Mouse (Mus musculus): ENCODE data around the gene Arrdc2. TPM values are rescaled to one million over a fixed set of nuclear protein-coding genes. Genes with fewer than 3 reads are reported as not detected.

Arrdc2 gene
- 4.7 and 5.7 TPM in 2 replicates for polyA plus RNA-seq (2014; fragmentation: Nextera tagmentation; extraction: Ambion mirVana)

GRCm38 (mm10) chr8:70839408-70840351, at the start of gene Arrdc2:
TSS of gene Arrdc2 (minus strand) at chr8:70839720.
- peak within 1 kb of the TSS; percentile 79 for H3K4me3 ChIP-seq (ENCODE audit: low read length)
- H3K27me3 ChIP-seq (ENCODE audit: control insufficient read depth, insufficient read depth, low read length), result no peaks in the 10 kb centered on the region
- WGBS, result 2% methylated on average over 55 of the region's 55 CpGs
- H3K9ac ChIP-seq (ENCODE audit: low read depth, low read length), result peak within 1 kb of the TSS; percentile 79
- peak within 1 kb of the TSS; percentile 83 for H3K27ac ChIP-seq (ENCODE audit: low read depth, low read length)
- ATAC-seq (ENCODE audit: low FRiP score, low TSS enrichment), result peak; percentile 96
- peak within 1 kb of the TSS; percentile 88 for H3K4me2 ChIP-seq (replicated peaks; ENCODE audit: low read depth, low read length)
- no peaks in the 10 kb centered on the region; the same call in 1 of the 2 replicates for H3K4me1 ChIP-seq (ENCODE audit: control insufficient read depth, insufficient read depth, low read length)
- H3K9me3 ChIP-seq (ENCODE audit: control insufficient read depth, low read length), result no peaks in the 10 kb centered on the region
- H3K36me3 ChIP-seq (ENCODE audit: control insufficient read depth, insufficient read depth, low read length), result peaks cover 10% of the 10 kb centered on the region; the same call in 1 of the 2 replicates

GRCm38 (mm10) chr8:70887669-70888068, 48.1 kb upstream of the Arrdc2 start:
- Histone ChIP-seq H3K27me3 (ENCODE audit: control insufficient read depth, insufficient read depth, low read length) (peaks cover 25% of the 10 kb centered on the region), H3K9ac (ENCODE audit: low read depth, low read length) (no peak overlapping the region), H3K4me2 (replicated peaks; ENCODE audit: low read depth, low read length) (no peak overlapping the region; the same call in 1 of the 2 replicates), H3K9me3 (ENCODE audit: control insufficient read depth, low read length) (no peaks in the 10 kb centered on the region), H3K4me3 (ENCODE audit: low read length) (no peak overlapping the region), H3K4me1 (ENCODE audit: control insufficient read depth, insufficient read depth, low read length) (peaks cover 11% of the 10 kb centered on the region), H3K27ac (ENCODE audit: low read depth, low read length) (no peak overlapping the region), H3K36me3 (ENCODE audit: control insufficient read depth, insufficient read depth, low read length) (no peaks in the 10 kb centered on the region)
- 1% methylated on average over 15 of the region's 18 CpGs for WGBS
- ATAC-seq (ENCODE audit: low FRiP score, low TSS enrichment), result no peak

- WGBS, result 11% methylated on average over 12 of the region's 12 CpGs
- ATAC-seq (ENCODE audit: low FRiP score, low TSS enrichment), result no peak
- Histone ChIP-seq H3K9me3 (ENCODE audit: control insufficient read depth, low read length) (no peaks in the 10 kb centered on the region), H3K27me3 (ENCODE audit: control insufficient read depth, insufficient read depth, low read length) (peaks cover 4% of the 10 kb centered on the region), H3K27ac (ENCODE audit: low read depth, low read length) (no peak overlapping the region), H3K4me3 (ENCODE audit: low read length) (no peak overlapping the region), H3K36me3 (ENCODE audit: control insufficient read depth, insufficient read depth, low read length) (no peaks in the 10 kb centered on the region), H3K9ac (ENCODE audit: low read depth, low read length) (no peak overlapping the region), H3K4me2 (replicated peaks; ENCODE audit: low read depth, low read length) (no peak overlapping the region), H3K4me1 (ENCODE audit: control insufficient read depth, insufficient read depth, low read length) (peaks cover under 1% of the 10 kb centered on the region; the same call in 1 of the 2 replicates)
These were observed 46.1 kb upstream of the Arrdc2 start for GRCm38 (mm10) chr8:70885612-70886011.

DNA sequence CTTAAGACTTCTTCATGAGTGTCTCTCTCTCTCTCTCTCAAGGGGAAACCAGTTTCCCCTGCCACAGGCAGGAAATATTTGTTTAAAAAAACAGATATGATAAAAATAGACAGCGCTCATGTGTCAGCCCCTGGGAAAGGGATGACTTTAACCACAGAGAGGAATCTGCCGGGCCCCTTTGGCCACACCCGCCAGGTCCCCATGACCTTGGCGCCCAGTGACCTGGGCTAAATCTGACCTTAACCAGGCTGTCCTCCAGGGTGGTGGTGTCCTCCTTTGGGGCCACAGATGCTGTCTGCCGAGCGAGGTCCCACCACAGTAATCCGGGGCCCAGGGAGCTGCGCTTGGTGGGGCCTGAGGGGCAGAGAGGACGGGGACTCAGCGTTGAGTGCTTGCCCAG, 45.2 kb upstream of the Arrdc2 start:
- H3K4me1 ChIP-seq (ENCODE audit: control insufficient read depth, insufficient read depth, low read length), result peaks cover 7% of the 10 kb centered on the region
- H3K4me3 ChIP-seq (ENCODE audit: low read length), result no peak overlapping the region
- H3K27ac ChIP-seq (ENCODE audit: low read depth, low read length), result no peak overlapping the region
- H3K27me3 ChIP-seq (ENCODE audit: control insufficient read depth, insufficient read depth, low read length), result no peaks in the 10 kb centered on the region
- ATAC-seq (ENCODE audit: low FRiP score, low TSS enrichment), result no peak
- no peaks in the 10 kb centered on the region for H3K36me3 ChIP-seq (ENCODE audit: control insufficient read depth, insufficient read depth, low read length)
- no peak overlapping the region for H3K4me2 ChIP-seq (replicated peaks; ENCODE audit: low read depth, low read length)
- WGBS, result 92% methylated on average over 10 of the region's 10 CpGs
- H3K9ac ChIP-seq (ENCODE audit: low read depth, low read length), result no peak overlapping the region
- H3K9me3 ChIP-seq (ENCODE audit: control insufficient read depth, low read length), result no peaks in the 10 kb centered on the region

DNA sequence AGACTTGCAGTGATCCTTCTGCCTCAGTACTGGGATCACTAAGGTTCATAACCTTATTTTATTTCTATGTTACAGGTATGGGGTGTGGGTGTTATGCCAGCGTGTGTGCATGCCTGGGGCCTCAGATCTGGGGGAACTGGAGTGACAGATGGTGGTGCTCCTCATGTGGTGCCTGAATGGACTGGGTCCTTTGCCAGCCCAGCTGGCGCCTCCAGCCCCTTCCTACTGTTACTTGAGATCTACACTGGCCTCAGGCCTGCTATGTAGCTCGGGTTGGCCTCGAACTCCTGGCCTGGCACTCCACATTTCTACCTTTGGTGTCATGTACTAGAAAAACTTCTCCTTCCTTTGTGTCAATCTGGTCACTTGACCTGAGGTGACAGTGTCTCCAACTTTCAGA, 44.7 kb upstream of the Arrdc2 start:
- no peaks in the 10 kb centered on the region for H3K27me3 ChIP-seq (ENCODE audit: control insufficient read depth, insufficient read depth, low read length)
- H3K27ac ChIP-seq (ENCODE audit: low read depth, low read length), result no peak overlapping the region
- no peak overlapping the region for H3K4me2 ChIP-seq (replicated peaks; ENCODE audit: low read depth, low read length)
- peaks cover 7% of the 10 kb centered on the region for H3K4me1 ChIP-seq (ENCODE audit: control insufficient read depth, insufficient read depth, low read length)
- no peak overlapping the region for H3K9ac ChIP-seq (ENCODE audit: low read depth, low read length)
- no peaks in the 10 kb centered on the region for H3K9me3 ChIP-seq (ENCODE audit: control insufficient read depth, low read length)
- no peaks in the 10 kb centered on the region for H3K36me3 ChIP-seq (ENCODE audit: control insufficient read depth, insufficient read depth, low read length)
- WGBS, result 84% methylated on average over 4 of the region's 4 CpGs
- ATAC-seq (ENCODE audit: low FRiP score, low TSS enrichment), result no peak
- no peak overlapping the region for H3K4me3 ChIP-seq (ENCODE audit: low read length)

DNA sequence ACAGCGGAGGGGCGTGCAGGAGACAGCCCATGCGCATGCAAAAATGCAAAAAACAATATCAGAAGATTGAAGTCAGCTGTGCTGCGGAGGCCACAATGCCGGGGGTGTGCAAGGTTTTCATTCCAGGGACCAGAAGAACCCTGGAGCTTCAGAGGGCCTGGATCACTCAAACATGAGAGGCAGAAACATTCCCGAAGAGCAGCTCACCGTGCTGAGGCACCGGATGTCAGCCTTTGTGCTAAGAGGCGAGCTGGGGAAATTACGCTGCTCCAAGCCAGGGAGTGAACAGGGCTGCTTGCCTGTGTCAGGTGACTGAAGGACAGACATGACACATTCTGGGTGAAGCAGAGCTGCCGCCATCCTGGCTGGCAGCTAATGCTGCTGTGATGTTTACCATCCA, 41.0 kb upstream of the Arrdc2 start:
- ATAC-seq (ENCODE audit: low FRiP score, low TSS enrichment), result no peak

GRCm38 (mm10) chr8:70880126-70880525, 40.6 kb upstream of the Arrdc2 start:
- Histone ChIP-seq H3K9ac (ENCODE audit: low read depth, low read length) (no peak overlapping the region), H3K4me2 (replicated peaks; ENCODE audit: low read depth, low read length) (no peak overlapping the region), H3K4me3 (ENCODE audit: low read length) (no peak overlapping the region), H3K36me3 (ENCODE audit: control insufficient read depth, insufficient read depth, low read length) (no peaks in the 10 kb centered on the region), H3K27ac (ENCODE audit: low read depth, low read length) (no peak overlapping the region), H3K4me1 (ENCODE audit: control insufficient read depth, insufficient read depth, low read length) (peaks cover 7% of the 10 kb centered on the region), H3K27me3 (ENCODE audit: control insufficient read depth, insufficient read depth, low read length) (no peaks in the 10 kb centered on the region), H3K9me3 (ENCODE audit: control insufficient read depth, low read length) (no peaks in the 10 kb centered on the region)
- WGBS, result 7% methylated on average over 4 of the region's 4 CpGs
- no peak for ATAC-seq (ENCODE audit: low FRiP score, low TSS enrichment)

More for the DNA sequence above, 41.0 kb upstream of the Arrdc2 start:
- WGBS, result 25% methylated on average over 11 of the region's 11 CpGs
- no peak overlapping the region for H3K4me3 ChIP-seq (ENCODE audit: low read length)
- no peak overlapping the region for H3K4me2 ChIP-seq (replicated peaks; ENCODE audit: low read depth, low read length)
- H3K9me3 ChIP-seq (ENCODE audit: control insufficient read depth, low read length), result no peaks in the 10 kb centered on the region
- H3K27me3 ChIP-seq (ENCODE audit: control insufficient read depth, insufficient read depth, low read length), result no peaks in the 10 kb centered on the region
- peaks cover 7% of the 10 kb centered on the region for H3K4me1 ChIP-seq (ENCODE audit: control insufficient read depth, insufficient read depth, low read length)
- H3K9ac ChIP-seq (ENCODE audit: low read depth, low read length), result no peak overlapping the region
- no peak overlapping the region for H3K27ac ChIP-seq (ENCODE audit: low read depth, low read length)
- no peaks in the 10 kb centered on the region for H3K36me3 ChIP-seq (ENCODE audit: control insufficient read depth, insufficient read depth, low read length)

DNA sequence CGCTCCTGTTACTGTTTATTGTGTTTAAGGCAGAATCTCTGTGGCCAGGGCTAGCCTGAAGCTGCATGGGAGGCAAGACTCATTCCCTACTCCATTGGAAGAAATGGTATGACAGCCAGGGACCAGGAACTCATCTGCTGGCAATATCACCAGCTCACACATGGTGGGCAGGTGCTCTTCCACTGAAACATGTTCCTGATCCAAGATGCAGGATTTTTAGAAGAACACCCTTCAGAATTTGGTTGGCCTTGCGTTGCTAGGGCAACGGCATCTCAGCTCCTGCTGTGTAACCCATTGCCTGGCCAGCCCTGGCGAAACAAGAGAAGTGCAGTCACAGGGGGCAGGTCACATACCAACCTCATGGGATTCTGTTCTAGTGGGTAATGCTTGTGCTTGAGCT, 40.0 kb upstream of the Arrdc2 start:
- no peak overlapping the region for H3K9ac ChIP-seq (ENCODE audit: low read depth, low read length)
- H3K36me3 ChIP-seq (ENCODE audit: control insufficient read depth, insufficient read depth, low read length), result no peaks in the 10 kb centered on the region
- no peak for ATAC-seq (ENCODE audit: low FRiP score, low TSS enrichment)
- no peak overlapping the region for H3K4me3 ChIP-seq (ENCODE audit: low read length)
- no peaks in the 10 kb centered on the region for H3K9me3 ChIP-seq (ENCODE audit: control insufficient read depth, low read length)
- H3K4me1 ChIP-seq (ENCODE audit: control insufficient read depth, insufficient read depth, low read length), result peaks cover 7% of the 10 kb centered on the region
- no peak overlapping the region for H3K4me2 ChIP-seq (replicated peaks; ENCODE audit: low read depth, low read length)
- H3K27ac ChIP-seq (ENCODE audit: low read depth, low read length), result no peak overlapping the region
- 61% methylated on average over 4 of the region's 4 CpGs for WGBS
- H3K27me3 ChIP-seq (ENCODE audit: control insufficient read depth, insufficient read depth, low read length), result no peaks in the 10 kb centered on the region

- Histone ChIP-seq H3K4me2 (replicated peaks; ENCODE audit: low read depth, low read length) (no peak overlapping the region), H3K4me1 (ENCODE audit: control insufficient read depth, insufficient read depth, low read length) (peaks cover 7% of the 10 kb centered on the region), H3K9me3 (ENCODE audit: control insufficient read depth, low read length) (no peaks in the 10 kb centered on the region), H3K27me3 (ENCODE audit: control insufficient read depth, insufficient read depth, low read length) (no peaks in the 10 kb centered on the region), H3K36me3 (ENCODE audit: control insufficient read depth, insufficient read depth, low read length) (no peaks in the 10 kb centered on the region), H3K27ac (ENCODE audit: low read depth, low read length) (no peak overlapping the region), H3K9ac (ENCODE audit: low read depth, low read length) (no peak overlapping the region), H3K4me3 (ENCODE audit: low read length) (no peak overlapping the region)
- no peak for ATAC-seq (ENCODE audit: low FRiP score, low TSS enrichment)
- WGBS, result 61% methylated on average over 2 of the region's 2 CpGs
These were observed 38.7 kb upstream of the Arrdc2 start for GRCm38 (mm10) chr8:70878178-70878577.
